Mouse (Mus musculus) activated CD4-positive, CD25-positive, alpha-beta regulatory T cell, adult 4 months (primary cell): ENCODE measurements around the gene Cpne5. TPM values are rescaled to one million over a fixed set of nuclear protein-coding genes. Genes with fewer than 3 reads are reported as not detected.
"Not testable (repeated sequence)": the region's sequence is repeated elsewhere in the genome, so short reads cannot be mapped to it uniquely, and the experiment has no call there.

Experiments
- ATAC-seq: one replicate; pipeline ENCODE4 v1.8.0; 2017
- polyA plus RNA-seq, 2 experiments: library from polyadenylated mRNA; unstranded; fragments of 100-300 nt; shearing (Covaris generic); gene quantifications; one replicate each; pipeline ENCODE4 v1.2.1; 2017

The Cpne5 gene
- polyA plus RNA-seq, 2 experiments from 2014 or later: 1.5 to 1.6 TPM

- no peak for ATAC-seq
These were observed 18.5 kb upstream of the Cpne5 start for GRCm38 (mm10) chr17:29256507-29256906.

- ATAC-seq: not testable (repeated sequence)
These were observed 16.8 kb upstream of the Cpne5 start for GRCm38 (mm10) chr17:29254784-29255183.

- ATAC-seq: no peak
These were observed 15.7 kb upstream of the Cpne5 start for GRCm38 (mm10) chr17:29253684-29254083.

- ATAC-seq: no peak
These were observed 15.3 kb upstream of the Cpne5 start for GRCm38 (mm10) chr17:29253236-29253635.

- ATAC-seq: no peak
These were observed 13.8 kb upstream of the Cpne5 start for GRCm38 (mm10) chr17:29251608-29252390.

- ATAC-seq: not testable (repeated sequence)
These were observed 13.0 kb upstream of the Cpne5 start for GRCm38 (mm10) chr17:29251006-29251405.

- no peak for ATAC-seq
These were observed 11.5 kb upstream of the Cpne5 start for GRCm38 (mm10) chr17:29249512-29249911.

GRCm38 (mm10) chr17:29247881-29248280 lies 9.9 kb upstream of the Cpne5 start:
- no peak for ATAC-seq

- ATAC-seq: peak; percentile 40
These were observed 8.6 kb upstream of the Cpne5 start for GRCm38 (mm10) chr17:29246602-29247001.

GRCm38 (mm10) chr17:29245725-29246124 lies 7.8 kb upstream of the Cpne5 start:
- ATAC-seq: no peak

- ATAC-seq: no peak
These were observed 6.9 kb upstream of the Cpne5 start for GRCm38 (mm10) chr17:29244912-29245311.

- ATAC-seq: no peak
These were observed 516 bp upstream of the Cpne5 start for GRCm38 (mm10) chr17:29238421-29238945.

- ATAC-seq: no peak
These were observed 648 bp downstream of the Cpne5 start for GRCm38 (mm10) chr17:29237267-29237771.

GRCm38 (mm10) chr17:29236111-29236510 lies 1.9 kb downstream of the Cpne5 start:
- no peak for ATAC-seq

- no peak for ATAC-seq
These were observed 6.9 kb downstream of the Cpne5 start for GRCm38 (mm10) chr17:29231109-29231508.

- ATAC-seq: no peak
These were observed 17.3 kb downstream of the Cpne5 start for GRCm38 (mm10) chr17:29220631-29221030.

- no peak for ATAC-seq
These were observed 19.9 kb downstream of the Cpne5 start for GRCm38 (mm10) chr17:29218017-29218416.

GRCm38 (mm10) chr17:29216078-29216477 lies 21.9 kb downstream of the Cpne5 start:
- ATAC-seq: no peak

- ATAC-seq: no peak
These were observed 23.3 kb downstream of the Cpne5 start for GRCm38 (mm10) chr17:29214655-29215054.

- ATAC-seq: no peak
These were observed 23.8 kb downstream of the Cpne5 start for GRCm38 (mm10) chr17:29214193-29214456.

- no peak for ATAC-seq
These were observed 24.4 kb downstream of the Cpne5 start for GRCm38 (mm10) chr17:29213381-29214192.

GRCm38 (mm10) chr17:29211836-29212235 lies 26.1 kb downstream of the Cpne5 start:
- no peak for ATAC-seq

- no peak for ATAC-seq
These were observed 27.9 kb downstream of the Cpne5 start for GRCm38 (mm10) chr17:29210037-29210436.

GRCm38 (mm10) chr17:29206052-29206451 lies 31.9 kb downstream of the Cpne5 start:
- ATAC-seq: no peak
